ENCODE assay signal across 22 mouse cellular contexts in the genomic region with DNA sequence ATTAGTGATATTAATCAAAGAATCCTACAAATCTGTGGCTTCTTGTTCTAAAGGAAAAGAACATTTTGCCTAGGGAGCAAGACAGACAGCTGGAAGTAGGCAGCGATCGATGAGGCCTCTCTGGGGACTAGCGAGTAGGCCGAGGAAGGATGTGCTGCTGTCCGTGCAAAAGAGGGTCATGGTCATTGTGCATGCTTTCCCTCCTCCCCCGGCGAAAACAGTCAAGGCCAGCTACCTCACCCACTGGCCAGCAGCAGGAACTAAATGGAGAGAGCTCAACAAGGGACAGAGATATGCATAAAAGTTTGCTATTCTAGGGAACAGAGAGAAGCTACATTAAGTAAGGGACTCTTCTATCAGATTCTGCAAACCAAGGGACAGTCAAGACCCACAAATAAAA. TPM values are rescaled to one million over a fixed set of nuclear protein-coding genes. Genes with fewer than 3 reads are reported as not detected.
"Had no signal": no experiment of that assay in that cellular context is flagged by ENCODE, and none has a peak within 500 bp of the region (broad histone marks: within the 10 kb centered on the region; RNA-seq: fewer than 3 reads in every experiment).

No protein-coding gene starts in this region.

- DNase-seq: gastrocnemius, adult 2 months; gastrocnemius, postnatal 10 days; gastrocnemius, postnatal 25 days; heart, adult 18-20 months; heart, postnatal 10 days; heart, postnatal 4 days; kidney, adult 11 months; kidney, adult 2 months; kidney, adult 9 months; kidney, postnatal 14 days; kidney, postnatal 36 days; layer of hippocampus, adult 9-11 months; layer of hippocampus, postnatal 36 days; left cerebral cortex, postnatal 4 days had no signal

- ATAC-seq: hindbrain, embryonic 16.5 days; inflammation-experienced regulatory T-cells, adult 6 months; intestine, embryonic 16.5 days; liver, embryonic 12.5 days had no signal

RNA-seq across cellular contexts. Expression of a gene that starts 39.1 kb away (rescaled TPM):
- total RNA-seq: granulocyte monocyte progenitor cell, adult 5-6 weeks; heart, adult 18-20 months; heart, adult 8-10 months; heart, postnatal 10 days; heart, postnatal 25 days; liver, adult 2 months had no signal
- polyA plus RNA-seq: liver, adult 2 months had no signal
